Mouse (Mus musculus): ENCODE data around the gene Pmm1. TPM values are rescaled to one million over a fixed set of nuclear protein-coding genes. Genes with fewer than 3 reads are reported as not detected.
A peak's percentile ranks its signal among the peaks of the same experiment; 100 is the strongest.
"Not testable (repeated sequence)": the region's sequence is repeated elsewhere in the genome, so short reads cannot be mapped to it uniquely, and the experiment has no call there.

Gene Pmm1
- 35.6 and 41.0 TPM in 2 replicates for polyA plus RNA-seq (2012; rRNA removed)

DNA sequence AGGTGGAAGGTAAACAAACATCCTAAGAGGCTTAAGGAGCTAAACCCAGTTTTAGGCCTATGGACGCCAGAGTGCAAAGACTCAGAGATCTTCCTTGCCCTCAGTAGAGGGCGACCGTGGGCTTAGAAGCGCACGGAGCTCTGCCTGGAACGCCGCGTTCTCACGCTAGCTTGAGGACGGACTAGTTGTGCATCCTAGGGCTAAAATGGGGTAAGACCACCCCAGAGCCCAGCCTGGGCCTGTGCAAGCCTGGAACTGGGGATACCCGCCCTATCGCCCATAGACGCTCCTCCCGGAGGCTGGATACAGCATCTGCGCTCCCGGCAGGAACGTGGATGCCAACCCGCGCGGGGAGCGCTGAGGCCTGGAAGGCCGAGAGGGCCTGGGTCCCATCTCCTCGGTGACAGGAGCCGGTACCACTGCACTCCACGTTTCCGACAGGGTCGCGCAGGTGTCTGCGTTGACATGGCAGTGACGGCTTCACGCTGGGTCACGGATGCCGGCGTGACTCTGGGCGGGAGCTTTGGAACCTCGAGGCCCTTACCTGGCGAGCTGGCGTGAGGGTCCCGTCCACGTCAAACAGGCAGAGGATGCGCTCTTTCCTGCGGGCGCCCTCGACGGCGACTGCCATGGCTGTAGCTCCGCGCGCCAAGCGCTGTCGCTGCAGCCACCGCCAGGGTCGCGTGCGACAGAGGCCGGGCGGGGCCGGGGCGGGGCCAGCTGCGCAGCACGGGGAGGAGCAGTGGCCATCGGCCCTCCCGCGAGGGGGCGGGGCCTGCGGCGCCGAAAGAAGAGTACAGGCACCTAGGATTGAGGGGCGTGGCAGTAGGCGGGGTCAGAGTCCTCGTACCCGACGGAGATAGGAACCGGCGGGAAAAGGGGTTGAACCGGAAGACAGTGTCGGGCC is at the start of gene Pmm1:
TSS of gene Pmm1 (minus strand) at position 760 of the 907 bp plus-strand sequence.
- Histone ChIP-seq H3K4me1 (ENCODE audit: control insufficient read depth, insufficient read depth, low read length) (no peaks in the 10 kb centered on the region), H3K4me3 (replicated peaks; ENCODE audit: extremely low read depth, low read depth, low read length) (peak within 1 kb of the TSS; percentile 65)
- under 1% methylated on average over 77 of the region's 77 CpGs for WGBS
- TF ChIP-seq POLR2A (IDR thresholded peaks at IDR 0.05; ENCODE audit: borderline replicate concordance, extremely low read depth, low read depth, low read length) = peak; percentile 44; the same call in 1 of the 2 replicates
- peak; percentile 85 for TF ChIP-seq CTCF (IDR thresholded peaks at IDR 0.05; ENCODE audit: insufficient read depth, low read length)
- peak; percentile 98 for DNase-seq

- Histone ChIP-seq H3K4me3 (replicated peaks; ENCODE audit: extremely low read depth, low read depth, low read length) (no peak overlapping the region), H3K4me1 (ENCODE audit: control insufficient read depth, insufficient read depth, low read length) (no peaks in the 10 kb centered on the region)
- TF ChIP-seq POLR2A (IDR thresholded peaks at IDR 0.05; ENCODE audit: borderline replicate concordance, extremely low read depth, low read depth, low read length) (no peak), CTCF (IDR thresholded peaks at IDR 0.05; ENCODE audit: insufficient read depth, low read length) (no peak)
- 83% methylated on average over 8 of the region's 8 CpGs for WGBS
- DNase-seq = no peak
These were observed 43.5 kb upstream of the Pmm1 start for GRCm38 (mm10) chr15:82004257-82004656.

DNA sequence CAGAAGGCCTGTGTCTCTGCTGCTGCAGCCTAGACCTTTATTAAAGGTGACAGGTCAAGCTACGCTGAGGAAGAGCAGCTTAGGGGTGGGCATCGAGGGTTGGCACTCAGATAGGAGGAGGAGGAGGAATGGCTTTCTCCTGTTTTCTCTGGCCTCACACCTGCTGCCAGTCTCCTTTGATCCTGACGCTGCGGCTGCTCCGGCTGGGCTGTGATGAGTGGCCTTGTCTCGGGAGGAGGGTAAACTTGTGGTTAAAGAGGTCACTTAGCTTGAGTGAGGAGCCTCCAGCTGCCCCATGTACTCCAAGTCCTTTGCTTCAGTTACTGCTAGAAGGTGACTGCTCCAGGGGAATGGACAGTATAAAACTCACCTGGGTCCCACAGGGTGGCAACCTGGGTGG is 33.3 kb upstream of the Pmm1 start:
- H3K4me3 ChIP-seq (replicated peaks; ENCODE audit: extremely low read depth, low read depth, low read length) = no peak overlapping the region
- TF ChIP-seq POLR2A (IDR thresholded peaks at IDR 0.05; ENCODE audit: borderline replicate concordance, extremely low read depth, low read depth, low read length) (no peak), CTCF (IDR thresholded peaks at IDR 0.05; ENCODE audit: insufficient read depth, low read length) (no peak)
- WGBS = 74% methylated on average over 6 of the region's 6 CpGs
- H3K4me1 ChIP-seq (ENCODE audit: control insufficient read depth, insufficient read depth, low read length) = peaks cover 3% of the 10 kb centered on the region
- no peak for DNase-seq

GRCm38 (mm10) chr15:81990549-81990948 is 29.8 kb upstream of the Pmm1 start:
- DNase-seq = no peak
- WGBS = 44% methylated on average over 7 of the region's 7 CpGs
- Histone ChIP-seq H3K4me3 (replicated peaks; ENCODE audit: extremely low read depth, low read depth, low read length) (no peak overlapping the region), H3K4me1 (ENCODE audit: control insufficient read depth, insufficient read depth, low read length) (peaks cover 3% of the 10 kb centered on the region)
- no peak for TF ChIP-seq CTCF (IDR thresholded peaks at IDR 0.05; ENCODE audit: insufficient read depth, low read length)
- no peak for TF ChIP-seq POLR2A (IDR thresholded peaks at IDR 0.05; ENCODE audit: borderline replicate concordance, extremely low read depth, low read depth, low read length)

DNA sequence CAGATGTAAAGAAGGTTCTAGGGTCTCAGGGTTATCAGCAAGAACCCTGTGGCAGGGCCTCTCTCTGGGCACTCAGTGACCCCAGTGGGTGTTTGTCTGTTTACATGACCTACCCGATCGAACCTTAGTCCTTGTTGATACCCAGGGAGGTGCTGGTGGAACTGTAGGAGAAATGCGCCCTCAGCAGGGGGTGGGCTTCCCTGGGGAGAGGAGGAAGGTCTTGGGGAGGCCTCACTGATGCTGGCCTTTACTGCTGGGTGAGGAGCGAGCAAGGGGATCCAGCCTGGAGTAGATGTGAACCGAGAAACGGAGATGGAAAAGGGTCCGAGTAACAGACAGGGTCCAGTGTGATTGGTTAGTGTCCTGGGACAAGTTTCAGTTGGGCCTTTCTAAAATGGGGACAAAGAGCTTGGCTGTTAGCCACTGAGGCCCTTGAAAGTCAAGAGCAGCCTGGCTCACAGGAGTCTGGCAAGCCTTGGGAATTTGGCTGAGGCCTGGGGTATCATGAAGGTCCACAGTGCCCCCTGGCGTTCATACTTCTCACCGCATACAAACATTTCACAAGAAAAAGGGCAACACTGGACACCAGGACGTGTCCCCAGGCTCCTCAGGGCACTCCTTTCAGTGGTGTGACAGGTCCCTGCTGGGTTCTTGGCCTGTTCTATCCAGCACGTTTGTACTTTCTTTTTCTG is 28.8 kb upstream of the Pmm1 start:
- TF ChIP-seq POLR2A (IDR thresholded peaks at IDR 0.05; ENCODE audit: borderline replicate concordance, extremely low read depth, low read depth, low read length) (no peak), CTCF (IDR thresholded peaks at IDR 0.05; ENCODE audit: insufficient read depth, low read length) (peak; percentile 79)
- no peak overlapping the region for H3K4me3 ChIP-seq (replicated peaks; ENCODE audit: extremely low read depth, low read depth, low read length)
- H3K4me1 ChIP-seq (ENCODE audit: control insufficient read depth, insufficient read depth, low read length) = peaks cover 3% of the 10 kb centered on the region
- WGBS = 38% methylated on average over 11 of the region's 11 CpGs
- DNase-seq = peak; percentile 87

DNA sequence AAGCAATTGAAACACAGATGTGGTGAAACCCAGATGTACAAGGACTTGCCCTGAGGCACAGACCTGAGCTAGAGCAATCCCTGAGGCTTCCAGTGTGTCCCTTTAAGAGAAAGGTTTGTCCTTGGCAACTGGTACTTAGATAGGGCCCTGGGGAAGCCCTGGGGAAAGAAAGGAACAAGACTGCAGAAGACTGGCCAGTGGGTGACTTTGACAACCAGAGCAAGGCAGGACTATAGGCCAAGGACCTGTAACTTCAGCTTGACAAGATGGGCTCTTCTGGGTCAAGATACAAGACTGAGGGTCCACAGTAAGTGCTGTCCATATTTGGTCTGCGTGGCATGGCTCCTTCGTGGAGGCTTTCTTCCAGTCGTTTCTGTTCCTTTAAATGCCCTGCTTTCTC is 26.9 kb upstream of the Pmm1 start, which contains the start of gene Xrcc6:
TSS of gene Xrcc6 (plus strand) at position 190 of the 400 bp plus-strand sequence.
- WGBS = 67% methylated on average over 3 of the region's 3 CpGs
- H3K4me3 ChIP-seq (replicated peaks; ENCODE audit: extremely low read depth, low read depth, low read length) = no peak within 1 kb of the TSS
- peaks cover 3% of the 10 kb centered on the region for H3K4me1 ChIP-seq (ENCODE audit: control insufficient read depth, insufficient read depth, low read length)
- no peak for DNase-seq
- TF ChIP-seq CTCF (IDR thresholded peaks at IDR 0.05; ENCODE audit: insufficient read depth, low read length) = no peak
- no peak for TF ChIP-seq POLR2A (IDR thresholded peaks at IDR 0.05; ENCODE audit: borderline replicate concordance, extremely low read depth, low read depth, low read length)

DNA sequence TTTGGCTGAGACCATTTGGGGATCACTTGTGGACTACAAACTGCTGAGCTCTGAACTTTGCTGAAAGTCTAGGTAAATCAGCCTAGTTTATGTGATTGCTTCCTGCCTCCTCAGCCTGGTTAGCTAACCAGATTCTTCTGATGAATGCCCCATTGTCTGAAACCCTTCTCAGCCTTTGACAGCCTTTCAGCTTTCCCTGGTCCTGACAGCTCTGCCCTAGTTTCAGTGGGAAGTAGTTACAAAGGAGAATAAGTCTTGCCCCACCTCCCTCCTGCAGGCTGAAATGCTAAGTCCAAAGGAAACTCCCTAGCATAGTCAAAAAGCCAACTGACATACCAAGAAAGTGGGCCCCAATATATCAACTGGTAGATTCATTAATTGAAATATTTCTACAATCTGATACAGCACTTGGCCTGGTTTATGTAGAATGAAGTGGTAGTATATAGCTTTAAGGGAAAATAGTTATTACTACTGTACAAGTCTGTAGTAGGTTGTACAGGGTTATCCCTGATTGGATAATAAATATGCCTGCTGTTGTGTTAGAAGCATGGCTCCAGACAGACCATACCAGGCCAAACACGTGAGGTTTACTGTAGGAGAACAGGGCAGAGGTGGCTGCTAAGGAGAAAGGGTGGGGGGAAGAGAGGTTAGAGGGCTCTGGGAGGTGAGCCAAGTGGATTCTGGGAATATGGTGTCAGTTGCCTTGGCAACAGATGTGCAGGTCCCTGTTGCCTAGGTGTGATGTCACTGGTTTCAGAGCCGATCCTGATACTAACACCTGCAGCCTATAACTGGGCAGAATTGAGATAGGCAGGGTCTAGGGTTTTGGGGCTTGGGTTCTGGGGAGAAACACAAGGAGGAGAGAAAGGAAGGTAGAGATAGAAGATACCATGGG is 24.8 kb upstream of the Pmm1 start:
- DNase-seq = no peak
- WGBS = 67% methylated on average over 2 of the region's 2 CpGs
- Histone ChIP-seq H3K4me3 (replicated peaks; ENCODE audit: extremely low read depth, low read depth, low read length) (no peak overlapping the region), H3K4me1 (ENCODE audit: control insufficient read depth, insufficient read depth, low read length) (peaks cover 3% of the 10 kb centered on the region)
- TF ChIP-seq CTCF (IDR thresholded peaks at IDR 0.05; ENCODE audit: insufficient read depth, low read length) (no peak), POLR2A (IDR thresholded peaks at IDR 0.05; ENCODE audit: borderline replicate concordance, extremely low read depth, low read depth, low read length) (no peak)

- DNase-seq = no peak
- H3K4me3 ChIP-seq (replicated peaks; ENCODE audit: extremely low read depth, low read depth, low read length) = no peak overlapping the region
- H3K4me1 ChIP-seq (ENCODE audit: control insufficient read depth, insufficient read depth, low read length) = no peaks in the 10 kb centered on the region
- TF ChIP-seq POLR2A (IDR thresholded peaks at IDR 0.05; ENCODE audit: borderline replicate concordance, extremely low read depth, low read depth, low read length) (no peak), CTCF (IDR thresholded peaks at IDR 0.05; ENCODE audit: insufficient read depth, low read length) (no peak)
- WGBS = 42% methylated on average over 1 of the region's 1 CpGs
These were observed 21.4 kb upstream of the Pmm1 start for GRCm38 (mm10) chr15:81982173-81982572.

GRCm38 (mm10) chr15:81980321-81980720 is 19.6 kb upstream of the Pmm1 start, which contains the start of gene 1700029P11Rik:
1700029P11Rik (plus strand) TSS chr15:81980540.
- no peak for DNase-seq
- WGBS = 94% methylated on average over 23 of the region's 23 CpGs
- Histone ChIP-seq H3K4me1 (ENCODE audit: control insufficient read depth, insufficient read depth, low read length) (no peaks in the 10 kb centered on the region), H3K4me3 (replicated peaks; ENCODE audit: extremely low read depth, low read depth, low read length) (no peak within 1 kb of the TSS)
- no peak for TF ChIP-seq CTCF (IDR thresholded peaks at IDR 0.05; ENCODE audit: insufficient read depth, low read length)
- no peak for TF ChIP-seq POLR2A (IDR thresholded peaks at IDR 0.05; ENCODE audit: borderline replicate concordance, extremely low read depth, low read depth, low read length)

GRCm38 (mm10) chr15:81975156-81975555 is 14.4 kb upstream of the Pmm1 start:
- not testable (repeated sequence) for H3K4me1 ChIP-seq (ENCODE audit: control insufficient read depth, insufficient read depth, low read length); DNase-seq; H3K4me3 ChIP-seq (replicated peaks; ENCODE audit: extremely low read depth, low read depth, low read length)
- 89% methylated on average over 8 of the region's 8 CpGs for WGBS

GRCm38 (mm10) chr15:81970498-81970897 is 9.8 kb upstream of the Pmm1 start:
- not testable (repeated sequence) for H3K4me1 ChIP-seq (ENCODE audit: control insufficient read depth, insufficient read depth, low read length); DNase-seq; H3K4me3 ChIP-seq (replicated peaks; ENCODE audit: extremely low read depth, low read depth, low read length)
- WGBS = 95% methylated on average over 4 of the region's 4 CpGs

DNA sequence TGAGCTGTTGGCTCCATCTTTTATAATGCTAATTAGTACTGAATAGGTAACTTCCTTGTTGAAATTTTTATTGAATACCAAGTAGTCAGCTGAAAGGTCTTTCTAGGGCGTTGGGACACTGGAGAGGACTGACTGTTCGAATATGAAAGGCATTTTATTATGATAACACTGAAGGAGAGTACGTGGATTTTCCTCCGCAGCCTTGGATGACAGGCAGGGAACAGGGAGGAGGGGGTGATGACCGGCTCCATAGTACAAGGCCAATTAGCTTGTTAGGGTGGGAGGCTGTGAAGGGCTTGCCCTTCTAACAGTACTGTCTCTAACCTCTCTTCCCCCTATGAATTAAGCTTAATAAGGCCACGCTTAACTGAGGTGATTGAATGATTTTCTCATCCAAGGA is 8.9 kb upstream of the Pmm1 start:
- H3K4me1 ChIP-seq (ENCODE audit: control insufficient read depth, insufficient read depth, low read length); H3K4me3 ChIP-seq (replicated peaks; ENCODE audit: extremely low read depth, low read depth, low read length); DNase-seq: not testable (repeated sequence)
- WGBS = 63% methylated on average over 6 of the region's 6 CpGs

Measured in lung, adult 2 months (tissue).